Mouse (Mus musculus) neural tube, embryonic 14.5 days (tissue): Measurements from ENCODE around the gene Vwce. TPM values are rescaled to one million over a fixed set of nuclear protein-coding genes. Genes with fewer than 3 reads are reported as not detected.

Source experiments
- ATAC-seq: fragments of 200-750 bp; cut with Nextera tagmentation; 2 replicates; pipeline ENCODE4 v1.8.0; 2017; ENCODE audit warnings: low read depth, mild to moderate bottlenecking, moderate TSS enrichment, moderate library complexity
- H3K27ac ChIP-seq: fragments of 300-500 bp; sonication (generic); 2 replicates; pipeline ENCODE4 v1.5.1; 2014; ENCODE audit warnings: low read depth, mild to moderate bottlenecking, control low read depth, low read length, moderate library complexity, mixed read lengths
- H3K27me3 ChIP-seq: fragments of 300-500 bp; sonication (generic); 2 replicates; pipeline ENCODE4 v1.6.1; 2014; ENCODE audit warnings: low read length; ENCODE audit not compliant: control insufficient read depth, insufficient read depth
- H3K36me3 ChIP-seq: fragments of 300-500 bp; sonication (generic); 2 replicates; pipeline ENCODE4 v1.6.1; 2014; ENCODE audit warnings: low read length, mixed read lengths; ENCODE audit not compliant: control insufficient read depth, insufficient read depth
- H3K4me1 ChIP-seq: fragments of 300-500 bp; sonication (generic); 2 replicates; pipeline ENCODE4 v1.6.1; 2014; ENCODE audit warnings: low read length; ENCODE audit not compliant: control insufficient read depth, insufficient read depth
- H3K4me2 ChIP-seq: fragments of 300-500 bp; sonication (generic); 2 replicates; pipeline ENCODE4 v1.6.1; 2014; ENCODE audit warnings: mild to moderate bottlenecking, low read depth, low read length, control low read depth
- H3K4me3 ChIP-seq: fragments of 300-500 bp; sonication (generic); 2 replicates; pipeline ENCODE4 v1.5.1; 2014; ENCODE audit warnings: low read depth, low read length, control low read depth, mixed read lengths
- H3K9ac ChIP-seq: fragments of 300-500 bp; sonication (generic); replicated peaks from 2 replicates; pipeline ENCODE4 v1.6.1; 2014; ENCODE audit warnings: low read depth, mild to moderate bottlenecking, control low read depth, low read length, mixed read lengths
- H3K9me3 ChIP-seq: fragments of 300-500 bp; sonication (generic); 2 replicates; pipeline ENCODE4 v1.6.1; 2016; ENCODE audit warnings: low read length; ENCODE audit not compliant: control insufficient read depth
- WGBS: fragments of 180-500 bp; shearing (Covaris S2); extraction: QIAGEN DNeasy Blood & Tissue Kit; methylation state at CpG from one replicate; pipeline ENCODE4 v1.1.7; 2014; 5-methylcytosine and 5-hydroxymethylcytosine counted together
- polyA plus RNA-seq: library from polyadenylated mRNA; unstranded; fragments of >200 nt; fragmentation: Nextera tagmentation; extraction: Ambion mirVana; gene quantifications from 2 replicates; pipeline ENCODE4 v1.2.1, GENCODE M21; 2014

Gene Vwce
- polyA plus RNA-seq, 1 experiment from 2014 or later: 1.7 TPM

DNA sequence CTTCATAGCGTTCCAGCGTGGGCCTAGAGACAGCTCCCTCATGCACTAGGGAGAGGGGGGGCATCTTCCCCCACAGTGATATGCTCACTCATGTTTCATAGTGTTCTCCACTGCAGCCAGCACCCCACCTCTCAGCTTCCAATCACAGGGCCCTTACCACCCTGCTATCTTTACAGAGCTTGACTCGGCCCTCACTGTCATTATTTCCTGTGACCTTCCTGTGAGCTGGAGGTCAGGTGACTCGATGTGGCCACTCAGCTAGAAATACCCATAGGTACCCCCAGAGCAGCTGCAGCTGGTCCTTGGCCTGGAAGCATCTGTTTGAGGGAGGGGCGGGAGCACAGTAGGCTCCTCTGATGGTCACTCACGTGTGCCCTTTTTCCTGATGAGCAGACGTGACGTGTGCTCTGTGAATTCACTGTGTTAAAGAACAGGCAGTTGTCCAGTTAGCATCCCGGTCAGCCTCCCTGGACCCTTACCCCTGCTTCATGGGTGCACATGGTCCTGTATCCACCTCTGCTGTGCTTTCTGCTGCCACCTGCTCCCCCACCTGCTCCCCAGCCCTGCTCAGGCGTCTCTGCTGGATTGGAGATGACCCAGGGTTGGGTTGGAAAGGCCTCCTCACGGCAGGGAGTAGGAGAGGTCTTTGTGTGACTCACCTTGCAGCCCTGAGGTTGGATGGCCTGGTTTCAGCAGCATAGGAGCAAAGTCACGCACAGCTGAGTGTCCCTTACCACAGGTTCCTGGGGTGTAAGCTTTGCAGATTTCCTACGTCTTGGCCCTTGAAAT is 73.3 kb downstream of the Vwce start:
- Histone ChIP-seq H3K4me1 (peaks cover 13% of the 10 kb centered on the region), H3K9ac (no peak overlapping the region), H3K4me2 (no peak overlapping the region), H3K27ac (no peak overlapping the region), H3K27me3 (no peaks in the 10 kb centered on the region), H3K4me3 (no peak overlapping the region), H3K9me3 (no peaks in the 10 kb centered on the region), H3K36me3 (peaks cover 22% of the 10 kb centered on the region)
- no peak for ATAC-seq
- 82% methylated on average over 13 of the region's 13 CpGs for whole genome bisulfite sequencing

DNA sequence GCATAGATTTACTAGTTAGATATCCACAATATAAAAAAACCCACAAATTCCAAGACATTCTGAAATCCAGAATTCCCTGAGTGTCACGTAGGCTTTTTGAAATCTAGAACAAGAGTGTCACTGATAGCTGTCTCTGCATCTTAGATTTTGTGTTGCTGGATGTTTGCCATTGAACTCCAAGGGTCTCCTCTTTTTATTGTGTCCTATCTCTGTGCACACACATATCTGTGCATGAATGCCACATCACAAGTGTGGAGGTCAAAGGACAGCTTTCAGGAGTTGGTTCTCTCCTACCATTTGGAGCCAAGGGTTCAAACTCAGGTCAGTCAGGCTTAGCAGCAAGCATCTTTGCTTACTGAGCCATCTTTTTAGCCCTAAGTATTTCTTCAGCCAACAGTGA is 73.9 kb downstream of the Vwce start:
- 97% methylated on average over 1 of the region's 1 CpGs for WGBS
- no peak for ATAC-seq
- H3K4me1 ChIP-seq: peaks cover 13% of the 10 kb centered on the region

DNA sequence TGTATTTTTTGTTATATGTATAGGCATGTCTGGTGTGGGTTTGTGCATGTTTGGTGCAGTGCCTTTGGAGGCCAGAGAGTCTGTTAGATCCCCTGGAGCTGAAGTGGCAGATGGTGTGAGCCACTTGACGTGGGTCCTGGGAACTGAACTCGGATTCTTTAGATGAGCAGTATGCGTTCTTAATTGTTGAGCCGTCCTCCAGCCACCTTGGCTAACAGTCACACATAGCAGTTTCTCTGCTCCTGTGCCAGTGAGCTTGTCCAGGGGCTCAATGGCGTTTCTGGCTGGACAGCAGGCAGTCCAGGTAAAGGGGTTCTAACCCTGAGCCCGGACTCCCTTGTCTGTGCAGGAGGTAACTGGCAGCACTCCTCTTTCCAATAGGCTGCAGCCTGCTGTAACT is 74.9 kb downstream of the Vwce start:
- 52% methylated on average over 6 of the region's 6 CpGs for WGBS
- Histone ChIP-seq H3K4me1 (peaks cover 13% of the 10 kb centered on the region), H3K36me3 (peaks cover 34% of the 10 kb centered on the region), H3K9me3 (no peaks in the 10 kb centered on the region), H3K9ac (no peak overlapping the region), H3K27ac (0 out of 2 replicates have a peak overlapping the region, but pooled peaks have one; percentile 23), H3K4me3 (no peak overlapping the region), H3K27me3 (no peaks in the 10 kb centered on the region), H3K4me2 (no peak overlapping the region)
- ATAC-seq: no peak

More for the DNA sequence above, 73.9 kb downstream of the Vwce start:
- no peak overlapping the region for H3K4me3 ChIP-seq
- peaks cover 27% of the 10 kb centered on the region for H3K36me3 ChIP-seq
- H3K4me2 ChIP-seq: no peak overlapping the region
- no peak overlapping the region for H3K27ac ChIP-seq
- H3K27me3 ChIP-seq: no peaks in the 10 kb centered on the region
- H3K9ac ChIP-seq: no peak overlapping the region
- no peaks in the 10 kb centered on the region for H3K9me3 ChIP-seq

GRCm38 (mm10) chr19:10709360-10710087 is 75.5 kb downstream of the Vwce start:
- ATAC-seq: peak; percentile 83

DNA sequence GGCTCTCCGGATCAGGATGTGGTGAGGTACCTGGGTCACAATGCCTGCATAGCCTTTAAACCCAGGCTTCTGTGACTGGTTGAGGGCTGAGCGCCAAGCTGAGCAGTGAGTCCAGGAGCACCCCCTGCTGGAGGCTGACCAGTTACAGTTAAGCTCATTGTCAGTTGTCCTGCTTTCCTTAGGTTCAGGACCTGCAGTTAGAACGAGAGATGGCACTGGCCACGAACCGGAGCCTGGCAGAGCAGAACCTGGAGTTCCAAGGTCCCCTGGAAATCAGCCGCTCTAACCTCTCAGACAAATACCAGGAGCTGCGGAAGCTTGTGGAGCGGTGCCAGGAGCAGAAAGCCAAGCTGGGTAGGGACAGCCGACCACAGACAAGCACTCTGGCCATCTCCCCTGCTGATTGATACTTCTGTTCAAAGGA is 76.1 kb downstream of the Vwce start:
- Histone ChIP-seq H3K4me2 (no peak overlapping the region), H3K9me3 (no peaks in the 10 kb centered on the region), H3K4me1 (peaks cover 13% of the 10 kb centered on the region), H3K4me3 (no peak overlapping the region), H3K36me3 (peaks cover 34% of the 10 kb centered on the region), H3K9ac (no peak overlapping the region), H3K27me3 (no peaks in the 10 kb centered on the region), H3K27ac (peak overlapping the region; percentile 85)
- WGBS: 58% methylated on average over 9 of the region's 9 CpGs
- ATAC-seq: peak; percentile 42; the same call in 1 of the 2 replicates

More at GRCm38 (mm10) chr19:10709360-10710087, 75.5 kb downstream of the Vwce start:
- no peaks in the 10 kb centered on the region for H3K27me3 ChIP-seq
- H3K4me1 ChIP-seq: peaks cover 13% of the 10 kb centered on the region
- H3K9ac ChIP-seq: no peak overlapping the region
- peak overlapping the region; percentile 85 for H3K27ac ChIP-seq
- no peaks in the 10 kb centered on the region for H3K9me3 ChIP-seq
- 18% methylated on average over 8 of the region's 8 CpGs for WGBS
- H3K36me3 ChIP-seq: peaks cover 34% of the 10 kb centered on the region
- no peak overlapping the region for H3K4me3 ChIP-seq
- H3K4me2 ChIP-seq: no peak overlapping the region

DNA sequence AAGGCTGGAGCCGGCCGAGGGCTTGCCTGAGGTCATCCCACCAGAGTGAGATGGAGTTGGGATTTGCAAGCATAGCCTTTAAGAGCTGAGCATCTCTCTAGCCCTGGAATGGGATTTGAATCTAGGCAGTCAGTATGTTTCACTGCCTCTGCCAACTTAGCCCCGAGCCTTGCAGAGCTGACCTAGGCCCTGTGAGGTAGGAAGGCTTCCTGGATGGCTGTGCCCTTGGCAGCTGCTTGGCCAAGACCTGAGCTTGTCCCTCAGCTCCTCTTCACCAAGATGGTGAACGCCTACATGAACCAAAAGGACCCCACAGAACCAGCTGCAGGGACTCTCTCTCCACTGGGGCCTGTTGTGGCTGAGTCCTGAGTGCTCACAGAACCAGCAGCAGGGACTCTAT is 76.7 kb downstream of the Vwce start:
- Histone ChIP-seq H3K9me3 (no peaks in the 10 kb centered on the region), H3K4me2 (no peak overlapping the region), H3K36me3 (peaks cover 34% of the 10 kb centered on the region), H3K4me3 (no peak overlapping the region), H3K4me1 (peaks cover 13% of the 10 kb centered on the region), H3K9ac (no peak overlapping the region), H3K27ac (peak overlapping the region; percentile 39; the same call in 1 of the 2 replicates), H3K27me3 (no peaks in the 10 kb centered on the region)
- no peak for ATAC-seq
- WGBS: 92% methylated on average over 4 of the region's 4 CpGs

DNA sequence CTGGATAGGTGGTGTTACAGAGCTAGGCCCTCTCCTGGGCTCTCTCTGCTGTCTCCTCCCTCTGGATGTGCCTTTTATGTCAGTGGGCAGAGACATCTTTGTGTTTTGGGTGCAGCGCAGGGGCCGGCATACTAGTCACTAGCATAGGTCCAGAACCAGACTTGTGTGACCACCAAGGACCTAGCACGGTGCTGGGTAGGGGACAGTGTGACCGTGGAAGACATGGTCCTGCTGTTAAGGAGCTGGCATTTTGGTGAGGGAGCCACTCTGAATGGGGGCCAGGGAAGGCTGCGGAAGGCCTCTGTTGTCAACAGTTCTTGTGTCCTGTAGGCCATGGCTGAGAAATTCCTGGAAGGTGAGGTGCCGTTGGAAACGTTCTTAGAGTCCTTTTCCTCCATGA is 78.2 kb downstream of the Vwce start:
- peaks cover 13% of the 10 kb centered on the region for H3K4me1 ChIP-seq
- no peak for ATAC-seq
- no peak overlapping the region for H3K9ac ChIP-seq
- no peak overlapping the region for H3K4me3 ChIP-seq
- peaks cover 29% of the 10 kb centered on the region for H3K36me3 ChIP-seq
- H3K27ac ChIP-seq: no peak overlapping the region
- H3K4me2 ChIP-seq: no peak overlapping the region
- H3K9me3 ChIP-seq: no peaks in the 10 kb centered on the region
- 94% methylated on average over 7 of the region's 7 CpGs for WGBS
- H3K27me3 ChIP-seq: no peaks in the 10 kb centered on the region

- Histone ChIP-seq H3K4me3 (no peak overlapping the region), H3K4me1 (peaks cover 13% of the 10 kb centered on the region), H3K9ac (no peak overlapping the region), H3K4me2 (no peak overlapping the region), H3K9me3 (no peaks in the 10 kb centered on the region), H3K27ac (no peak overlapping the region), H3K36me3 (peaks cover 29% of the 10 kb centered on the region), H3K27me3 (no peaks in the 10 kb centered on the region)
- ATAC-seq: no peak
- WGBS: 91% methylated on average over 12 of the region's 12 CpGs
Observed at GRCm38 (mm10) chr19:10712646-10713045, 78.6 kb downstream of the Vwce start.

- WGBS: 93% methylated on average over 10 of the region's 10 CpGs
- no peaks in the 10 kb centered on the region for H3K9me3 ChIP-seq
- H3K4me1 ChIP-seq: peaks cover 13% of the 10 kb centered on the region
- H3K9ac ChIP-seq: no peak overlapping the region
- H3K27ac ChIP-seq: no peak overlapping the region
- peaks cover 29% of the 10 kb centered on the region for H3K36me3 ChIP-seq
- H3K27me3 ChIP-seq: no peaks in the 10 kb centered on the region
- no peak overlapping the region for H3K4me3 ChIP-seq
- no peak for ATAC-seq
- H3K4me2 ChIP-seq: no peak overlapping the region
Observed at GRCm38 (mm10) chr19:10713551-10713950, 79.5 kb downstream of the Vwce start.
